Mouse (Mus musculus) forebrain, embryonic 11.5 days (tissue): ENCODE measurements around the gene Mtrf1. TPM values are rescaled to one million over a fixed set of nuclear protein-coding genes. Genes with fewer than 3 reads are reported as not detected.
A peak's percentile ranks its signal among the peaks of the same experiment; 100 is the strongest.
"Not testable (repeated sequence)": the region's sequence is repeated elsewhere in the genome, so short reads cannot be mapped to it uniquely, and the experiment has no call there.

Source experiments
- ATAC-seq: fragments of 200-750 bp; cut with Nextera tagmentation; replicated peaks from 2 replicates; pipeline ENCODE4 v1.8.0; 2017; ENCODE audit warnings: moderate TSS enrichment; ENCODE audit not compliant: low FRiP score
- DNase-seq: peaks from one replicate; pipeline ENCODE4 v3.0.0-alpha.2; 2017; ENCODE audit warnings: low spot score
- H3K27ac ChIP-seq: fragments of 300-500 bp; sonication (generic); 2 replicates; pipeline ENCODE4 v1.5.1; 2014; ENCODE audit warnings: low read depth, low read length
- H3K27me3 ChIP-seq: fragments of 300-500 bp; sonication (generic); 2 replicates; pipeline ENCODE4 v1.6.1; 2014; ENCODE audit warnings: mild to moderate bottlenecking, low read length, mixed read lengths; ENCODE audit not compliant: control insufficient read depth, insufficient read depth
- H3K36me3 ChIP-seq: fragments of 300-500 bp; sonication (generic); 2 replicates; pipeline ENCODE4 v1.6.1; 2014; ENCODE audit warnings: mild to moderate bottlenecking, low read length, moderate library complexity, mixed read lengths; ENCODE audit not compliant: control insufficient read depth, insufficient read depth
- H3K4me1 ChIP-seq: fragments of 300-500 bp; sonication (generic); replicated peaks from 2 replicates; pipeline ENCODE4 v1.6.1; 2014; ENCODE audit warnings: low read length, mixed read lengths; ENCODE audit not compliant: control insufficient read depth, insufficient read depth
- H3K4me2 ChIP-seq: fragments of 300-500 bp; sonication (generic); 2 replicates; pipeline ENCODE4 v1.6.1; 2014; ENCODE audit warnings: low read depth, mild to moderate bottlenecking, low read length, moderate library complexity, mixed read lengths; ENCODE audit not compliant: severe bottlenecking
- H3K4me3 ChIP-seq: fragments of 300-500 bp; sonication (generic); 2 replicates; pipeline ENCODE4 v1.5.1; 2014; ENCODE audit warnings: low read depth, low read length
- H3K9ac ChIP-seq: fragments of 300-500 bp; sonication (generic); 2 replicates; pipeline ENCODE4 v1.6.1; 2014; ENCODE audit warnings: low read length
- H3K9me3 ChIP-seq: fragments of 300-500 bp; sonication (generic); 2 replicates; pipeline ENCODE4 v1.6.1; 2016; ENCODE audit warnings: low read length, mixed read lengths; ENCODE audit not compliant: control insufficient read depth
- WGBS: fragments of 180-500 bp; shearing (Covaris S2); extraction: QIAGEN DNeasy Blood & Tissue Kit; methylation state at CpG from one replicate; pipeline ENCODE4 v1.1.7; 2014; 5-methylcytosine and 5-hydroxymethylcytosine counted together
- polyA plus RNA-seq: library from polyadenylated mRNA; unstranded; fragments of >200 nt; fragmentation: Nextera tagmentation; extraction: Ambion mirVana; gene quantifications from 2 replicates; pipeline ENCODE4 v1.2.1, GENCODE M21; 2014

Mtrf1 gene
- polyA plus RNA-seq, 1 experiment from 2014 or later = 10.5 TPM

- H3K27ac ChIP-seq = no peak overlapping the region
- WGBS = 76% methylated on average over 1 of the region's 1 CpGs
These were observed 36.5 kb downstream of the Mtrf1 start for GRCm38 (mm10) chr14:79434068-79434467.

GRCm38 (mm10) chr14:79440655-79441054 lies 43.1 kb downstream of the Mtrf1 start:
- 84% methylated on average over 2 of the region's 2 CpGs for WGBS
- no peaks in the 10 kb centered on the region for H3K27me3 ChIP-seq
- H3K4me3 ChIP-seq = no peak overlapping the region
- no peaks in the 10 kb centered on the region for H3K9me3 ChIP-seq
- ATAC-seq (no peak), DNase-seq (no peak)
- no peak overlapping the region for H3K27ac ChIP-seq
- H3K36me3 ChIP-seq = no peaks in the 10 kb centered on the region
- H3K9ac ChIP-seq = no peak overlapping the region
- H3K4me2 ChIP-seq = no peak overlapping the region
- peaks cover 3% of the 10 kb centered on the region; the same call in 1 of the 2 replicates for H3K4me1 ChIP-seq

More at GRCm38 (mm10) chr14:79434068-79434467, 36.5 kb downstream of the Mtrf1 start:
- Histone ChIP-seq H3K4me1 (no peaks in the 10 kb centered on the region), H3K36me3 (no peaks in the 10 kb centered on the region), H3K9ac (no peak overlapping the region), H3K4me3 (no peak overlapping the region), H3K9me3 (no peaks in the 10 kb centered on the region), H3K4me2 (no peak overlapping the region), H3K27me3 (no peaks in the 10 kb centered on the region)
- no peak for ATAC-seq
- no peak for DNase-seq

GRCm38 (mm10) chr14:79441441-79441840 lies 43.9 kb downstream of the Mtrf1 start:
- ATAC-seq = no peak
- Histone ChIP-seq H3K27me3 (no peaks in the 10 kb centered on the region), H3K27ac (no peak overlapping the region), H3K4me3 (no peak overlapping the region), H3K9ac (no peak overlapping the region), H3K9me3 (no peaks in the 10 kb centered on the region), H3K4me2 (no peak overlapping the region), H3K36me3 (no peaks in the 10 kb centered on the region), H3K4me1 (peaks cover 3% of the 10 kb centered on the region; the same call in 1 of the 2 replicates)
- DNase-seq = no peak
- WGBS = 87% methylated on average over 5 of the region's 5 CpGs

- no peak overlapping the region for H3K4me3 ChIP-seq
- ATAC-seq (peak; percentile 53), DNase-seq (no peak)
- no peaks in the 10 kb centered on the region for H3K27me3 ChIP-seq
- H3K27ac ChIP-seq = no peak overlapping the region
- H3K9me3 ChIP-seq = no peaks in the 10 kb centered on the region
- H3K4me1 ChIP-seq = peaks cover 3% of the 10 kb centered on the region; the same call in 1 of the 2 replicates
- H3K4me2 ChIP-seq = peak overlapping the region; percentile 52
- 80% methylated on average over 9 of the region's 9 CpGs for WGBS
- no peaks in the 10 kb centered on the region for H3K36me3 ChIP-seq
- no peak overlapping the region for H3K9ac ChIP-seq
These were observed 47.0 kb downstream of the Mtrf1 start for GRCm38 (mm10) chr14:79444601-79445000.

- 17% methylated on average over 16 of the region's 16 CpGs for WGBS
- peak; percentile 83 for ATAC-seq
- Histone ChIP-seq H3K4me3 (peak overlapping the region; percentile 13; the same call in 1 of the 2 replicates), H3K36me3 (no peaks in the 10 kb centered on the region), H3K27me3 (no peaks in the 10 kb centered on the region), H3K9me3 (no peaks in the 10 kb centered on the region), H3K4me2 (peak overlapping the region; percentile 52), H3K9ac (peak overlapping the region; percentile 14), H3K27ac (peak overlapping the region; percentile 79), H3K4me1 (peaks cover 3% of the 10 kb centered on the region; the same call in 1 of the 2 replicates)
- peak; percentile 59 for DNase-seq
These were observed 47.6 kb downstream of the Mtrf1 start for GRCm38 (mm10) chr14:79445055-79445620.

- peak within 1 kb of the TSS; percentile 51 for H3K9ac ChIP-seq
- not testable (repeated sequence) for H3K27ac ChIP-seq
- WGBS = 13% methylated on average over 39 of the region's 89 CpGs
These were observed 54.4 kb downstream of the Mtrf1 start, which contains the start of gene Kbtbd6 for GRCm38 (mm10) chr14:79451681-79452590. Kbtbd6 (plus strand) TSS chr14:79451835.

GRCm38 (mm10) chr14:79452591-79452934 lies 55.0 kb downstream of the Mtrf1 start:
- H3K9me3 ChIP-seq, H3K9ac ChIP-seq, H3K4me3 ChIP-seq, H3K27ac ChIP-seq, H3K4me2 ChIP-seq, H3K4me1 ChIP-seq, H3K36me3 ChIP-seq, H3K27me3 ChIP-seq, DNase-seq: not testable (repeated sequence)
- peak; percentile 4; the same call in 1 of the 2 replicates for ATAC-seq
- 95% methylated on average over 6 of the region's 10 CpGs for WGBS

More at GRCm38 (mm10) chr14:79451681-79452590, 54.4 kb downstream of the Mtrf1 start, which contains the start of gene Kbtbd6:
- not testable (repeated sequence) for H3K4me1 ChIP-seq, H3K27me3 ChIP-seq, H3K36me3 ChIP-seq, H3K9me3 ChIP-seq
- DNase-seq (peak; percentile 88), ATAC-seq (peak; percentile 90)
- peak within 1 kb of the TSS; percentile 33 for H3K4me3 ChIP-seq
- peak within 1 kb of the TSS; percentile 59 for H3K4me2 ChIP-seq

- Histone ChIP-seq H3K4me3 (no peak overlapping the region), H3K9ac (no peak overlapping the region), H3K4me1 (no peaks in the 10 kb centered on the region), H3K4me2 (no peak overlapping the region), H3K27me3 (no peaks in the 10 kb centered on the region), H3K9me3 (no peaks in the 10 kb centered on the region), H3K36me3 (no peaks in the 10 kb centered on the region; the same call in 1 of the 2 replicates), H3K27ac (no peak overlapping the region)
- WGBS = 85% methylated on average over 1 of the region's 1 CpGs
- no peak for DNase-seq
- no peak for ATAC-seq
These were observed 62.8 kb downstream of the Mtrf1 start for GRCm38 (mm10) chr14:79460401-79460800.
